Mouse (Mus musculus) lung, adult 2 months (tissue): Measurements from ENCODE around the gene Ccdc187.

ENCODE experiments used
- CTCF ChIP-seq: fragments of 200-500 bp; IDR thresholded peaks from 2 replicates; pipeline ENCODE4 v1.5.1; 2011; ENCODE audit warnings: mild to moderate bottlenecking, low read length, control low read depth; ENCODE audit not compliant: insufficient read depth
- POLR2A ChIP-seq: fragments of 200-500 bp; IDR thresholded peaks from 2 replicates; pipeline ENCODE4 v1.6.1; 2011; ENCODE audit warnings: low read depth, mild to moderate bottlenecking, control low read depth, low read length, borderline replicate concordance; ENCODE audit errors: extremely low read depth

- TF ChIP-seq POLR2A = no peak
- TF ChIP-seq CTCF = no peak
Observed at GRCm38 (mm10) chr2:26225242-26225641, 69.1 kb downstream of the Ccdc187 start.
